Mouse (Mus musculus): Measurements from ENCODE around the gene Lcat. TPM values are rescaled to one million over a fixed set of nuclear protein-coding genes. Genes with fewer than 3 reads are reported as not detected.

Lcat gene
- polyA plus RNA-seq, 1 experiment from 2014 or later = 1.6 TPM

DNA sequence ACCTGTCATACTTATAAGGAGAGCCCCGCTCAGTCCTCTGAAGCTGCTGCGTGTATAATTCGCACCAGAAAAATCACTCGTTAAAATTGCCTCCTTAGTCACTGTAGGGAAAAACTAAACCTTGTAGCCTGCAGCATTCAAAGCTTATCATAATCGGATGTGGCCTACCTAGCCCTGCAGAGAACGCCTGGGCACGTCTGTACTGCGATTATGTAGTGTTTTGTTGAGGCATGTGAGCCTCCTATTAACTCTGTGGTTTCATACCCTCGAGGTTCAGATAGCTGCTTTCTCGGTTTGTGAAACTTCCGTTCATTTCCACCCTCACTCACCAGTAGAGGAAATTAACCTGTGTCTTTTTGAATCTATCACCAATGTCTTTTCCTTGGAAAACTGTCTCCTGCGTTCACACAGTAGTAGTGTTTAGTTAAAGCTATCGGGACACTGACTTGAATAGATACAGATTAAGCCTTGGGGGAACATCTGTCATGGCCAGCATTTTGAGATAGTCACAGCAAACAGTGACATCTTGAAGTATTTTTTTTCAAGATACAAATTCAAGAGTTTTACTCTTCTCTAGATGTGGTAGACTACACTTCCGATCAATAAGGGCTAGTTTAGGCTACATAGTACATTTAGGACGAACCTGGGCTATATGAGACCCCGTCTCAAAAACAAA lies 42.1 kb downstream of the Lcat start:
- Histone ChIP-seq H3K4me2 (peak overlapping the region; percentile 72), H3K27ac (peak overlapping the region; percentile 89), H3K4me3 (peak overlapping the region; percentile 90), H3K9ac (peak overlapping the region; percentile 83), H3K36me3 (replicated peaks) (no peaks in the 10 kb centered on the region), H3K4me1 (peaks cover 10% of the 10 kb centered on the region), H3K9me3 (no peaks in the 10 kb centered on the region), H3K27me3 (replicated peaks) (no peaks in the 10 kb centered on the region)
- WGBS = 37% methylated on average over 16 of the region's 16 CpGs
- ATAC-seq (replicated peaks) = peak; percentile 3; the same call in 1 of the 2 replicates

DNA sequence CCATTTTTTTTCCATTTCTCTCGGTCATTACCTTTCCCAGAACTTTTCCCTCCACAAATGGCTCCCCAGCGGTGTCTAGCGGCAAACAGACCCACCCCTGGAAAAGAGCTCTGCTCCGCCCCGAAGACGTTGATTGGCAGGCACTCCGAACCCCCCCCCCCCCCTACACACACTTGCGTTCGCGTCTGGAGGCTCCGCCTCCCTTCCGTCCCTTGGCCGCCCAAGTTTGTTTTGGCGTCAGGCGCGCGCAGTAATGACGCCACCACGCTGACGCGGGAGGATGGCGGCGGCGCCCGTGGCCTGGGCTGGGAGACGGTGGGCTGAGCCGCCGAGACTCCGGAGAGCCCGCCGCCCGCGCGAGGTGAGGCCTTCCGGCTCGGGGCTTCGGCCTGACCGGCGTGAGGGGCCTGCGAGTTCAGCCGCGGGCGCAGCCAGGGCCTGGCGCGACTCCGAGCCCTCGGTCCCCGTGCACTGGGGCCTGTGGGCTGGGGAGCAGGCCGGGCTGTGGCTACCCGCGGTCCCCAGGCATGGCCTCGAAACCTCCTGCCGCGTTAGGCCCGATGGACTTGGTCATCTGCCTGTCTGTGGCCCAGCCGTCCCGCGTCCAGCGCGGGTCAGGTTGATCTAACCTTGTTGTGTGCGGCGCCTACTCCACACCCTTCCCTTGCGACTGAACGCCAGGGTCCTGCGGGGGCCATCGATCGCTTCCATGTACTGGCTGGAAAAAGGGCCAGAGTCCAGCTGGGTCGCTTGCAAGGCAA lies 42.8 kb downstream of the Lcat start, which contains the start of gene Pskh1:
TSS of gene Pskh1 (plus strand) at position 262 of the 761 bp plus-strand sequence.
- peak within 1 kb of the TSS; percentile 90 for H3K4me3 ChIP-seq
- H3K9ac ChIP-seq = peak within 1 kb of the TSS; percentile 83
- peak within 1 kb of the TSS; percentile 72 for H3K4me2 ChIP-seq
- H3K27ac ChIP-seq = peak within 1 kb of the TSS; percentile 89
- H3K36me3 ChIP-seq (replicated peaks) = no peaks in the 10 kb centered on the region
- peaks cover 10% of the 10 kb centered on the region for H3K4me1 ChIP-seq
- no peaks in the 10 kb centered on the region for H3K27me3 ChIP-seq (replicated peaks)
- ATAC-seq (replicated peaks) = peak; percentile 95
- H3K9me3 ChIP-seq = no peaks in the 10 kb centered on the region
- under 1% methylated on average over 67 of the region's 68 CpGs for WGBS

DNA sequence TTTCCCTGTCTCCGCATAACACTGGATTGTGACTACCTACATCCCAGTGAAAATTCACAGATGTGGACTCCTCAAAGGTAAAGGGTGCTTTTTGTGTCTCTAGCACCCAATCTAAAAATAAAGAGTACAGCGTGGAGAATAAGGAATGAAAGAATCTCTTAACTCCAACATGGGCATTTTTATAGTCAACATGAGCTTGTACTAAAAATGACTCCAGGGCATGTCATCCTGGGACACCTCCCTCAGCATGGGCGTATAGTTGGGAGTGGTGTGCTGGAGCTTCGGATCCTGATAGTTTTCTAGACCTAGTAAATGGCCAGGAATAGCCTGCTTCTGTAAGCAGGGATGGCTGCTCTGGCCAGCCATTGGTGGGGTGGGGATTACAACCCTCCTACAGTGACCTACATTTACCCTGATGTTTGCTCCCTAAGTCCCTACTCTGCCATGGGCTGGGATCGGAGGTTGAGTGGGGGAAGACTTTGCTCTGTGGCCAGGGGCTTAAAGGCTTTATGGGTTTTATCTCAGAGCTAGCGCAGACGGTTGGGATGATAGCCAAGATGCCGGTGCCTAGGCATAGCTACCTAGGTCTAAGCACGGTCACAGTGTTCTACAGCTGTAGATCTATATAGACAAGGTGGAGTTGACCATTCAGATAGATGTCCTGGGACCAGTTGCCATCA lies 45.2 kb downstream of the Lcat start:
- 82% methylated on average over 9 of the region's 9 CpGs for WGBS
- no peaks in the 10 kb centered on the region for H3K27me3 ChIP-seq (replicated peaks)

DNA sequence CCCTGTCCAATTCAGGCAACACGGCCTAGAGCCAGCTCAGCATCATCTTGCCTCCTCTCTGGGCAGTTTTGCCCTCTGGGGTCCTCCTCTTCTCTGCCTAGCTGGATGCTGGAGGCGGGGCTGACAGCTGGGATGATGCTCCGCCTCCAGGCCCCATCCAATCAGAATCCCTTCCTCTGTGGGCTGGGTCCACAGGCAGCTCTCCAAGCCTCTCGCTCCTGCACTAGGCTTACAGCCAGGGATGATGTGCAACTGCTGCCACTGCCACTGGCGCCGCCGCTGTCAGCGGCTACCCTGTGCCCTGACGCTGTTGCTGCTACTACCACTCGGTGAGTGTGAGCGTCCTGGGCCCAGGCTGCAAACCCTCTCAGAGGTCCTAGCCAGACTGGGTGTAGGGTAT lies 49.8 kb downstream of the Lcat start, which contains the start of gene Nrn1l:
TSS of gene Nrn1l (plus strand) at position 229 of the 400 bp plus-strand sequence.
- peaks cover 44% of the 10 kb centered on the region for H3K36me3 ChIP-seq (replicated peaks)
- peaks cover 6% of the 10 kb centered on the region; the same call in 1 of the 2 replicates for H3K4me1 ChIP-seq
- H3K4me2 ChIP-seq = peak within 1 kb of the TSS; percentile 19; the same call in 1 of the 2 replicates
- peak; percentile 89 for ATAC-seq (replicated peaks)
- no peaks in the 10 kb centered on the region for H3K9me3 ChIP-seq
- 6% methylated on average over 11 of the region's 11 CpGs for WGBS
- H3K9ac ChIP-seq = no peak within 1 kb of the TSS; the same call in 1 of the 2 replicates
- H3K27me3 ChIP-seq (replicated peaks) = no peaks in the 10 kb centered on the region
- no peak within 1 kb of the TSS for H3K4me3 ChIP-seq
- H3K27ac ChIP-seq = peak within 1 kb of the TSS; percentile 36; the same call in 1 of the 2 replicates

More for the DNA sequence above, 45.2 kb downstream of the Lcat start:
- Histone ChIP-seq H3K9ac (no peak overlapping the region), H3K36me3 (replicated peaks) (peaks cover 3% of the 10 kb centered on the region; the same call in 1 of the 2 replicates), H3K4me1 (peaks cover 16% of the 10 kb centered on the region), H3K9me3 (no peaks in the 10 kb centered on the region), H3K4me2 (no peak overlapping the region), H3K27ac (no peak overlapping the region), H3K4me3 (no peak overlapping the region)
- no peak for ATAC-seq (replicated peaks)

DNA sequence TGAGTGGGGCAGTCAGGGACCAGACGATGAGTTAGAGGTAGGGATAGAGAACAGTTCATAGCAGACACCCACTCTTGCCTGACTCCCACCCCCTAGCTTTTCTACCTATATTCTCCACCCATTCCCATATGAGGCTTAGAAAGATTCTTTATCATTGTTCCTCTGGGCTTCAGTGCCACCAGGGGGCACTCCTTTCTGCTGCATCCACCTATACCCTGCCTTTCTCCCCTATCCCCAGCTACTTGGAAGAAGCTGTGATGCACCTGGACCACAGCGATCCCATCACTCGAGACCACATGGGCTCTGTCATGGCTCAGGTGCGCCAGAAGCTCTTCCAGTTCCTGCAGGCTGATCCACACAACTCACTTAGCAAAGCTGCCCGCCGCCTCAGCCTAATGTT lies 50.8 kb downstream of the Lcat start:
- no peaks in the 10 kb centered on the region for H3K27me3 ChIP-seq (replicated peaks)
- no peak overlapping the region for H3K4me2 ChIP-seq
- H3K4me1 ChIP-seq = peaks cover 6% of the 10 kb centered on the region; the same call in 1 of the 2 replicates
- no peak overlapping the region for H3K4me3 ChIP-seq
- no peak for ATAC-seq (replicated peaks)
- H3K9me3 ChIP-seq = no peaks in the 10 kb centered on the region
- H3K36me3 ChIP-seq (replicated peaks) = peaks cover 50% of the 10 kb centered on the region
- no peak overlapping the region for H3K9ac ChIP-seq
- 89% methylated on average over 6 of the region's 6 CpGs for WGBS
- no peak overlapping the region for H3K27ac ChIP-seq

DNA sequence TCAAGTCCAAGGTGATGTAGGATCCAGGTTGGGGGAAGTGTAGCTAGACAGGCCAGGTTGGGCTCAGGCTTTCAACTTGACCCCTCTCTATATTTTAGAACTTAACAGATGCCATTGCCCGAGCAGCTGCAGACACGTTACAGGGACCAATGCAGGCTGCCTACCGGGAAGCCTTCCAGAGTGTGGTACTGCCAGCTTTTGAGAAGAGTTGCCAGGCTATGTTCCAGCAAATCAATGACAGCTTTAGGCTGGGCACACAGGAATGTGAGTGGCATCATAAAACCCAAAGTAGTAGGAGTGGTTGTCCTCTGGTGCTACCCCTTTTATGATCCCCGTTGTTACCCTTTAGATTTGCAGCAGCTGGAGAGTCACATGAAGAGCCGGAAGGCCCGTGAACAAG lies 52.3 kb downstream of the Lcat start:
- peaks cover 64% of the 10 kb centered on the region for H3K36me3 ChIP-seq (replicated peaks)
- H3K9ac ChIP-seq = no peak overlapping the region
- no peak for ATAC-seq (replicated peaks)
- no peak overlapping the region for H3K27ac ChIP-seq
- peaks cover 6% of the 10 kb centered on the region; the same call in 1 of the 2 replicates for H3K4me1 ChIP-seq
- no peak overlapping the region for H3K4me2 ChIP-seq
- H3K9me3 ChIP-seq = no peaks in the 10 kb centered on the region
- 90% methylated on average over 6 of the region's 6 CpGs for WGBS
- H3K27me3 ChIP-seq (replicated peaks) = no peaks in the 10 kb centered on the region
- no peak overlapping the region for H3K4me3 ChIP-seq

DNA sequence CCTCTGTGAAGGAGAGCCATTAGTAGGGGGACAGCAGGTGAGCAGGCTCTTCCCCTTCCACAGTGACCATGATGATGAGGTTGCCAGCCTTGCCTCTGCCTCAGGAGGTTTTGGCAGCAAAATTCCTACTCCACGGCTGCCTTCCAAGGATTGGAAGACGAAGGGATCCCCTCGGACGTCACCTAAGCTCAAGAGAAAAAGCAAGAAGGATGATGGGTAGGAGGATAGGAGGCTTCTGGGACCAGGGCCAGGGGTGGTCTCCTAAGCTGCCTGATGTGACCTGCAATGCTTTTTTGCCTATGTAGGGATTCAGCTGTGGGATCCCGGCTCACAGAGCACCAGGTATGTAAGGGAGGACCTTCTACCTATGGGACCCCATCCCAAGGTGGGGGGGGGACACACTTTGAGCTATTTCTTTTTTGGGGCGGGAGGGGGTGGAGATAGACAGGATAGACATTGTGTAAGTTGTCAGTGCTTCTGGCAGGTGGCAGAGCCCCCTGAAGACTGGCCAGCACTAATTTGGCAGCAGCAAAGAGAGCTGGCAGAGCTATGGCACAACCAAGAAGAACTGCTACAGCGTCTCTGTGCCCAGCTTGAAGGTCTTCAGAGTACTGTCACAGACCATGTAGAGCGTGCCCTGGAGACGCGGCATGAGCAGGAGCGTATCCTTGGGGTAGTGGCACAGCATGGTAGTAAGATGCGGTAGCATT lies 53.3 kb downstream of the Lcat start:
- no peaks in the 10 kb centered on the region for H3K27me3 ChIP-seq (replicated peaks)
- WGBS = 92% methylated on average over 12 of the region's 12 CpGs
- H3K4me2 ChIP-seq = no peak overlapping the region
- peaks cover 6% of the 10 kb centered on the region; the same call in 1 of the 2 replicates for H3K4me1 ChIP-seq
- H3K4me3 ChIP-seq = no peak overlapping the region
- H3K27ac ChIP-seq = no peak overlapping the region
- peaks cover 74% of the 10 kb centered on the region for H3K36me3 ChIP-seq (replicated peaks)
- H3K9ac ChIP-seq = no peak overlapping the region
- no peak for ATAC-seq (replicated peaks)
- no peaks in the 10 kb centered on the region for H3K9me3 ChIP-seq

Small RNA genes lying within 50 kb of the gene (microRNA-seq; reads per million reads assigned to microRNA genes)
- not detected for gene Mir7074

Other genes with a start within 250 kb of the Lcat start
- gene Acd, start 242.3 kb downstream of the Lcat start, polyA plus RNA-seq (2015; fragmentation: Nextera tagmentation; extraction: Ambion mirVana) = 104 and 106 TPM in 2 replicates
- 51.6 and 51.8 TPM in 2 replicates for gene Pard6a, start 242.2 kb downstream of the Lcat start, polyA plus RNA-seq (2015; fragmentation: Nextera tagmentation; extraction: Ambion mirVana)
- 0.28 and 0.43 TPM in 2 replicates for gene 4933405L10Rik, start 235.7 kb downstream of the Lcat start, polyA plus RNA-seq (2015; fragmentation: Nextera tagmentation; extraction: Ambion mirVana)
- gene Enkd1, start 235.2 kb downstream of the Lcat start, polyA plus RNA-seq (2015; fragmentation: Nextera tagmentation; extraction: Ambion mirVana) = 12.9 and 16.1 TPM in 2 replicates
- 90.3 and 100 TPM in 2 replicates for gene Gfod2, start 184.7 kb downstream of the Lcat start, polyA plus RNA-seq (2015; fragmentation: Nextera tagmentation; extraction: Ambion mirVana)
- gene Ranbp10, start 116.0 kb downstream of the Lcat start, polyA plus RNA-seq (2015; fragmentation: Nextera tagmentation; extraction: Ambion mirVana) = 11.8 and 13.6 TPM in 2 replicates
- gene Tsnaxip1, start 115.7 kb downstream of the Lcat start, polyA plus RNA-seq (2015; fragmentation: Nextera tagmentation; extraction: Ambion mirVana) = 0.64 and 1.0 TPM in 2 replicates
- gene Cenpt, start 90.1 kb downstream of the Lcat start, polyA plus RNA-seq (2015; fragmentation: Nextera tagmentation; extraction: Ambion mirVana) = 55.2 and 58.7 TPM in 2 replicates
- gene Thap11, start 88.2 kb downstream of the Lcat start, polyA plus RNA-seq (2015; fragmentation: Nextera tagmentation; extraction: Ambion mirVana) = 56.2 and 58.6 TPM in 2 replicates
- gene Nutf2, start 82.8 kb downstream of the Lcat start, polyA plus RNA-seq (2015; fragmentation: Nextera tagmentation; extraction: Ambion mirVana) = 148 and 152 TPM in 2 replicates
- gene Edc4, start 62.5 kb downstream of the Lcat start, polyA plus RNA-seq (2015; fragmentation: Nextera tagmentation; extraction: Ambion mirVana) = 52.9 and 61.9 TPM in 2 replicates
- gene Nrn1l, start 49.8 kb downstream of the Lcat start, polyA plus RNA-seq (2015; fragmentation: Nextera tagmentation; extraction: Ambion mirVana) = 0.30 TPM in 1 of 2 replicates, not detected in the other
- gene Pskh1, start 42.9 kb downstream of the Lcat start, polyA plus RNA-seq (2015; fragmentation: Nextera tagmentation; extraction: Ambion mirVana) = 11.6 and 13.7 TPM in 2 replicates
- 5.4 and 5.5 TPM in 2 replicates for gene Ctrl, start 9.5 kb downstream of the Lcat start, polyA plus RNA-seq (2015; fragmentation: Nextera tagmentation; extraction: Ambion mirVana)
- gene Psmb10, start 4.9 kb downstream of the Lcat start, polyA plus RNA-seq (2015; fragmentation: Nextera tagmentation; extraction: Ambion mirVana) = 64.3 and 65.3 TPM in 2 replicates
- gene Slc12a4, start 22.7 kb upstream of the Lcat start, polyA plus RNA-seq (2015; fragmentation: Nextera tagmentation; extraction: Ambion mirVana) = 7.5 and 9.1 TPM in 2 replicates
- not detected in 2 replicates for gene Dpep3, start 36.0 kb upstream of the Lcat start, polyA plus RNA-seq (2015; fragmentation: Nextera tagmentation; extraction: Ambion mirVana)
- 29.0 and 30.8 TPM in 2 replicates for gene Dus2, start 48.0 kb upstream of the Lcat start, polyA plus RNA-seq (2015; fragmentation: Nextera tagmentation; extraction: Ambion mirVana)
- gene Dpep2nb, start 62.6 kb upstream of the Lcat start, polyA plus RNA-seq (2015; fragmentation: Nextera tagmentation; extraction: Ambion mirVana) = 0.21 and 0.26 TPM in 2 replicates
- 22.9 and 23.8 TPM in 2 replicates for gene Ddx28, start 68.5 kb upstream of the Lcat start, polyA plus RNA-seq (2015; fragmentation: Nextera tagmentation; extraction: Ambion mirVana)
- 3.7 and 3.8 TPM in 2 replicates for gene Nfatc3, start 115.5 kb upstream of the Lcat start, polyA plus RNA-seq (2015; fragmentation: Nextera tagmentation; extraction: Ambion mirVana)
- 0.37 and 0.38 TPM in 2 replicates for gene Esrp2, start 193.6 kb upstream of the Lcat start, polyA plus RNA-seq (2015; fragmentation: Nextera tagmentation; extraction: Ambion mirVana)
- 23.3 and 24.3 TPM in 2 replicates for gene Pla2g15, start 207.0 kb upstream of the Lcat start, polyA plus RNA-seq (2015; fragmentation: Nextera tagmentation; extraction: Ambion mirVana)
- 62.7 and 65.0 TPM in 2 replicates for gene Slc7a6, start 225.5 kb upstream of the Lcat start, polyA plus RNA-seq (2015; fragmentation: Nextera tagmentation; extraction: Ambion mirVana)